Mouse (Mus musculus): ENCODE results near the gene Mrpl10.

Mrpl10 gene

GRCm38 (mm10) chr11:97029686-97030417 lies 11.5 kb upstream of the Mrpl10 start, which contains the start of gene Scrn2:
Scrn2 (plus strand) TSS chr11:97029938.
- peak; percentile 91 for DNase-seq

GRCm38 (mm10) chr11:97030426-97030825 lies 10.9 kb upstream of the Mrpl10 start:
- DNase-seq: peak; percentile 41 to 68

GRCm38 (mm10) chr11:97031977-97032376 lies 9.4 kb upstream of the Mrpl10 start:
- peak; percentile 48 to 80 for DNase-seq

GRCm38 (mm10) chr11:97032499-97032898 lies 8.9 kb upstream of the Mrpl10 start:
- no peak for DNase-seq

- DNase-seq: no peak
These were observed 7.6 kb upstream of the Mrpl10 start for GRCm38 (mm10) chr11:97033781-97034180.

- peak; percentile 79 to 83 for DNase-seq
These were observed 5.2 kb upstream of the Mrpl10 start for GRCm38 (mm10) chr11:97036141-97036540.

GRCm38 (mm10) chr11:97038881-97039280 lies 2.5 kb upstream of the Mrpl10 start:
- DNase-seq: no peak

GRCm38 (mm10) chr11:97040301-97041021 lies 899 bp upstream of the Mrpl10 start:
- no peak for DNase-seq

- DNase-seq: no peak
These were observed 3.5 kb downstream of the Mrpl10 start for GRCm38 (mm10) chr11:97044902-97045301.

GRCm38 (mm10) chr11:97045861-97046260 lies 4.5 kb downstream of the Mrpl10 start:
- no peak for DNase-seq

- DNase-seq: no peak
These were observed 6.8 kb downstream of the Mrpl10 start for GRCm38 (mm10) chr11:97048090-97048650.

- DNase-seq: no peak
These were observed 8.2 kb downstream of the Mrpl10 start for GRCm38 (mm10) chr11:97049492-97050085.

- DNase-seq: peak; percentile 78 to 90
These were observed 9.0 kb downstream of the Mrpl10 start, which contains the start of gene Osbpl7 for GRCm38 (mm10) chr11:97050216-97050943. Osbpl7 (plus strand) TSS chr11:97050628.

- DNase-seq: no peak
These were observed 9.7 kb downstream of the Mrpl10 start for GRCm38 (mm10) chr11:97050944-97051586.

GRCm38 (mm10) chr11:97052219-97052646 lies 10.9 kb downstream of the Mrpl10 start:
- peak; percentile 57 to 79 for DNase-seq

GRCm38 (mm10) chr11:97063274-97063920 lies 22.0 kb downstream of the Mrpl10 start:
- no peak for DNase-seq

- DNase-seq: peak in 1 of 2 experiments; percentile 19
These were observed 22.5 kb downstream of the Mrpl10 start for GRCm38 (mm10) chr11:97063921-97064295.

GRCm38 (mm10) chr11:97065538-97066295 lies 24.4 kb downstream of the Mrpl10 start:
- no peak for DNase-seq

GRCm38 (mm10) chr11:97066656-97067360 lies 25.4 kb downstream of the Mrpl10 start:
- no peak for DNase-seq

GRCm38 (mm10) chr11:97069333-97069732 lies 28.0 kb downstream of the Mrpl10 start:
- DNase-seq: no peak

Measured in kidney, postnatal 25 days (tissue).